Mouse (Mus musculus): ENCODE results near the gene Bend7. TPM values are rescaled to one million over a fixed set of nuclear protein-coding genes. Genes with fewer than 3 reads are reported as not detected.

Gene Bend7
- polyA plus RNA-seq, 1 experiment from 2014 or later: 2.0 TPM

DNA sequence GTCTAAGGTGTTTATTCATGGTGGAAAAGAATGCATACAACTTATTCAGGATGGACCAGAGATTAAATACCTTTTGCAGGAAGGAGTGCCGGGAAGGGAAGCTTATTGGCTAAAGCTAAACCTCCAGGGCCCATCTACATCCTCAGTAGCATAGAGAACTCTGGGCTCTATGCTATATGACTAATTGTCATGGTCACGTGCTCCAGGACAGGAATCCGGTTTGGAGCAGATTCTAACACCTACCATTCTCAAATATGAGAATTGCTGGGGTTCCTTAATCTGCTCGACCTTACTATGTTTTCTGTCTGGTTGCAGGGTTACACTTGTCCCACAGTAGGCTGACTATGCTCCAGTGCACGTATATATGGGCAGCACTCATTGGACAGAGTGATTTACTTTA, 110.4 kb downstream of the Bend7 start:
- Histone ChIP-seq H3K27me3 (no peaks in the 10 kb centered on the region), H3K4me2 (no peak overlapping the region), H3K27ac (no peak overlapping the region), H3K4me3 (replicated peaks) (no peak overlapping the region), H3K4me1 (replicated peaks) (no peaks in the 10 kb centered on the region), H3K36me3 (no peaks in the 10 kb centered on the region), H3K9ac (replicated peaks) (no peak overlapping the region), H3K9me3 (no peaks in the 10 kb centered on the region)
- 78% methylated on average over 5 of the region's 5 CpGs for WGBS
- ATAC-seq (ENCODE audit: insufficient number of reproducible peaks, insufficient read depth, low FRiP score, low TSS enrichment, low read depth): no peak

DNA sequence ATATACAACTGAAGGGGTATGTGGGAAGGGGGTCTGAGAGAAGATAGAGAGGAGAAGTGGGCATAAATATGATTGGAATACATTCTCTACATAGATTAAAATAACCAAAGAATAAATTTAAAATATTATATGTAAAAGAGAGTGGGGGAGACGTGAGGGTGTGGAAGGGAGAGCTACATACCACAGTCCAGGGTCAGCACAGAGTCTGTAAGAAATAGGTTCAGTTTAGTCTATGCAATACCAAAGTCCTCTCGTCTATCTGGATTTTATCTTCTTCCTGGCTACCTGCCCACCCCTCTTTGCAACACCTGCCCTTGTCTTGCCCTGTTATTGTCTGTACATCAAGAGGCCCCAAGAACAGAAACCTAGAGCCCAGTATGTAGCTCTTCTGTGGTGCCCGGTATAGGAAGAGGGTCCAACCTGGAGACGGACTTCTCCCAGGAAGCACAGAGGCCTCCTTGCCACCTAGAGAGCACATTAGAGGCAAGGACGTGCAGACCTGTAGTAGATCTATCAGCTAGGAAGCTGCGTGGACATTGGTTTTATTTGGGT, 110.9 kb downstream of the Bend7 start:
- H3K36me3 ChIP-seq: no peaks in the 10 kb centered on the region
- no peaks in the 10 kb centered on the region for H3K4me1 ChIP-seq (replicated peaks)
- H3K27ac ChIP-seq: no peak overlapping the region
- no peak overlapping the region for H3K9ac ChIP-seq (replicated peaks)
- no peak overlapping the region for H3K4me3 ChIP-seq (replicated peaks)
- H3K27me3 ChIP-seq: no peaks in the 10 kb centered on the region
- no peak overlapping the region for H3K4me2 ChIP-seq
- 89% methylated on average over 6 of the region's 6 CpGs for WGBS
- no peak for ATAC-seq (ENCODE audit: insufficient number of reproducible peaks, insufficient read depth, low FRiP score, low TSS enrichment, low read depth)
- H3K9me3 ChIP-seq: no peaks in the 10 kb centered on the region

DNA sequence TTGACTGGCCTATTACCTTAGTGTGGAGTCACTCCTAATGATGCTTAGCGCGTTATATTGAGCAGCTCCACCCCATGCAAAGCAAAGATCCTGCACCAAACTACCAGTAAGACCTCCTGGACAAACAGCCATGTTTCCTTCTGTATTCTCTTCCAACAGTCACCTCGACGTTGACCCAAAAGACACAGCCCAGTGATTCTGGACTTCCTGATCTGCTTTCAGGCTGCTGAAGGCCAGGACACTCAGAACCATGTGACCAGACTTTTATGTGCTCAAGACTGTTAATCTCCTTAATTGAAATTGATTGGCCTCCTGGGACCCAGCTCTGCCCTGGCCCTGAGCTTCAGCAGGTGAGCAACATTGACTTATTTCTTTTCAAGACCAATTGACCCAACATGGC, 111.4 kb downstream of the Bend7 start:
- no peak for ATAC-seq (ENCODE audit: insufficient number of reproducible peaks, insufficient read depth, low FRiP score, low TSS enrichment, low read depth)
- no peaks in the 10 kb centered on the region for H3K4me1 ChIP-seq (replicated peaks)
- H3K4me2 ChIP-seq: no peak overlapping the region
- no peak overlapping the region for H3K4me3 ChIP-seq (replicated peaks)
- WGBS: 84% methylated on average over 4 of the region's 4 CpGs
- no peak overlapping the region for H3K27ac ChIP-seq
- no peak overlapping the region for H3K9ac ChIP-seq (replicated peaks)
- H3K36me3 ChIP-seq: no peaks in the 10 kb centered on the region
- H3K9me3 ChIP-seq: no peaks in the 10 kb centered on the region
- H3K27me3 ChIP-seq: no peaks in the 10 kb centered on the region

DNA sequence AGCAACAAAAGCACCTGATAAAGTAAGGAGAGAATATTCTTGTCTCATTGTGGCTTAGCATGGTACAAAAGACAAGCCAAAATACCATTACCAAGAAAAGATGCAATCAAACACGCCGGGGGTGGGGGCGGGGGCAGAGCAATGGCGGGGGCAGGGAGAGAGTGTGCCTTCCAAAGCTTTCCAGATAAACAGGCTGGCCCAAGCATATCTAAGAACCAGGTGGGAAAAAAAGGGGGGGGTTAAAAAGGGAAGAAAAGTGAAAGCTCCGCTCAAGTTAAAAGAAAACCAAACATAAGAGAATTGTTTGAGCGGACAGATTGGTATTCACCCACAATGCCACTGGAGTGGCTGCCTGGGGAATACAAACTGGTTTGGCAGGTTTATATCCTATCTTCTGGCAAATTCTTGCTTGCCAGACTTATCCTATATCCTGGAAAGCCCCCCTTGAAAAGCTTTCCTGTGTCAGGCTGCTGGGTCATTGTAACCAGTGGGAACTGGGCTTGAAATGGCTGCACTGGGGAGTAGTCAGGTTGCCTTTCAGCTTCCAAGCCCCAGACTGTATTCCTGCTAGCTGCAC, 111.9 kb downstream of the Bend7 start:
- 86% methylated on average over 6 of the region's 6 CpGs for WGBS
- Histone ChIP-seq H3K9ac (replicated peaks) (no peak overlapping the region), H3K4me2 (no peak overlapping the region), H3K4me3 (replicated peaks) (no peak overlapping the region), H3K36me3 (no peaks in the 10 kb centered on the region), H3K27me3 (no peaks in the 10 kb centered on the region), H3K27ac (no peak overlapping the region), H3K9me3 (no peaks in the 10 kb centered on the region), H3K4me1 (replicated peaks) (no peaks in the 10 kb centered on the region)
- no peak for ATAC-seq (ENCODE audit: insufficient number of reproducible peaks, insufficient read depth, low FRiP score, low TSS enrichment, low read depth)

DNA sequence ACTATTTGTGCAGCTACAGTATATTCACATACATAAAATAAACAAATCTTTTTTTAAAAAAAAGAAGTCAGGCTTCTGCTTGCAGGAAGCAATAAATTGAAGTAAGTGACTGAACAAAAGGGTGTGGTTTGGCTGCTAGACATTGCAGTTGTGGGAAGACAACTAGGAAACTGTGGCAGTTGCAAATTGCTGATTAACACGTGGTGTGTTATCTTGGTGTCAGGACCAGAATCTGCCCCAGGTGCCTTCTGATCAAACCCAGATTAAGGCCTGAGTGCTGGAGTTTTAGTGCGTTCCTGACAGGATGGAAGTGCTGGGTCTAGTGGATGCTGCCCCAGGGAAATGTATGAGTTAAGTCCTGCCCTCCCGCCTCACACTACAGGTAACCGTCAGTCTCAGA, 113.9 kb downstream of the Bend7 start:
- Histone ChIP-seq H3K36me3 (no peaks in the 10 kb centered on the region), H3K27ac (no peak overlapping the region)

DNA sequence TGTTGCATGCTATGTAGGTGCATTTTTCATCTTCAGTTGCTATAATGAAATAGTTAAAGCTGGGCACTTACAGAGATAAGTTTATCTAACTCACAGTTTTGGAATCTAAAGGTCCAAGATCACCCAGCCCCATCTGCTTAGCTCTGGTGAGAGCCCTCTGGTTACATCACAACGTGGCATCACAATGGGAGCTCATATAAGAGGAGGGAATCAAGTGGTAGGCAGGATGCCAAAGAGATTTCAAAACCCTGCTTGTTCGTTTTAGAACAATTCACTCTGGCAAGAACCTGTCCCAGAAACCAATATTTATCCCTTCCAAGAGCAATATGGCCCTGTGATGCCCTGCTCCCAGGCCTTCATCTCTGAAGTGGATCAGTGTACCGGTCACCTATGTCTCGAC, 114.5 kb downstream of the Bend7 start:
- no peak overlapping the region for H3K4me2 ChIP-seq
- H3K36me3 ChIP-seq: no peaks in the 10 kb centered on the region
- H3K27ac ChIP-seq: no peak overlapping the region
- H3K4me3 ChIP-seq (replicated peaks): no peak overlapping the region
- H3K4me1 ChIP-seq (replicated peaks): no peaks in the 10 kb centered on the region
- no peaks in the 10 kb centered on the region for H3K9me3 ChIP-seq
- H3K9ac ChIP-seq (replicated peaks): no peak overlapping the region
- ATAC-seq (ENCODE audit: insufficient number of reproducible peaks, insufficient read depth, low FRiP score, low TSS enrichment, low read depth): no peak
- H3K27me3 ChIP-seq: no peaks in the 10 kb centered on the region
- whole genome bisulfite sequencing: 84% methylated on average over 4 of the region's 4 CpGs

More for the DNA sequence above, 113.9 kb downstream of the Bend7 start:
- Histone ChIP-seq H3K9ac (replicated peaks) (no peak overlapping the region), H3K9me3 (no peaks in the 10 kb centered on the region), H3K4me2 (no peak overlapping the region), H3K4me3 (replicated peaks) (no peak overlapping the region), H3K4me1 (replicated peaks) (no peaks in the 10 kb centered on the region), H3K27me3 (no peaks in the 10 kb centered on the region)
- 57% methylated on average over 4 of the region's 4 CpGs for WGBS
- ATAC-seq (ENCODE audit: insufficient number of reproducible peaks, insufficient read depth, low FRiP score, low TSS enrichment, low read depth): no peak

DNA sequence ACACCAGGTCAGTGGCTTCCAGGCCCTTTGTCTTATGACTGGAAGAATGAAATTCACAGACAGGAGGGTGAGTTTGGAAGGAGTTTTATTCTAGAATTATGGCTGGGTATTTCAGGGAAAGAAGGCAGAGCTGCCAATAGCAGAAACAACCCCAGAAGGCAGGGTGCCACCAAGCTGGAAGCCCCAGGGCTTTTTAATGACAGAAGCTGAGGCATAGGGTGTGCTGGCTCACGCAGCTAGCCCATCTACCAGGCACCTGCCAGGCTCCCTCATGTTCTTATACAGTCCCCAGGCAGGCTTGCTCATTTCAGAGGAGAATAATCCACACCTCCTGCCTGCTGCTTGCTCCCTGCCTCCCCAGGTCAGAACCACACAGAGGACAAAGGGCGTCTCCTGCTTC, 131.8 kb downstream of the Bend7 start:
- Histone ChIP-seq H3K27ac (no peak overlapping the region), H3K4me1 (replicated peaks) (no peaks in the 10 kb centered on the region), H3K27me3 (no peaks in the 10 kb centered on the region), H3K4me2 (no peak overlapping the region), H3K9me3 (no peaks in the 10 kb centered on the region), H3K4me3 (replicated peaks) (no peak overlapping the region), H3K36me3 (no peaks in the 10 kb centered on the region), H3K9ac (replicated peaks) (no peak overlapping the region)
- WGBS: 86% methylated on average over 2 of the region's 2 CpGs
- no peak for ATAC-seq (ENCODE audit: insufficient number of reproducible peaks, insufficient read depth, low FRiP score, low TSS enrichment, low read depth)

Other genes starting within 250 kb of the Bend7 start
- 42.7 and 44.6 TPM in 2 replicates for gene Prpf18, start 65.7 kb upstream of the Bend7 start, polyA plus RNA-seq (2016; fragmentation: Nextera tagmentation; extraction: Ambion mirVana)
- gene Sephs1, start 163.7 kb downstream of the Bend7 start, polyA plus RNA-seq (2016; fragmentation: Nextera tagmentation; extraction: Ambion mirVana): 130 and 135 TPM in 2 replicates
- 51.2 and 52.1 TPM in 2 replicates for gene Phyh, start 201.2 kb downstream of the Bend7 start, polyA plus RNA-seq (2016; fragmentation: Nextera tagmentation; extraction: Ambion mirVana)

Measured in limb, embryonic 12.5 days (tissue).